Mouse (Mus musculus) thymus, adult 2 months (tissue): ENCODE measurements around the gene Cd164.

Source experiments
- CTCF ChIP-seq: fragments of 200-500 bp; IDR thresholded peaks from 2 replicates; pipeline ENCODE4 v1.5.1; 2012; ENCODE audit warnings: mild to moderate bottlenecking, control low read depth, low read length, moderate library complexity, borderline replicate concordance; ENCODE audit not compliant: control insufficient read depth, poor library complexity, insufficient read depth; ENCODE audit errors: extremely low read depth
- POLR2A ChIP-seq: fragments of 200-500 bp; IDR thresholded peaks from 2 replicates; pipeline ENCODE4 v1.6.1; 2012; ENCODE audit warnings: mild to moderate bottlenecking, low read length, control low read depth, moderate library complexity; ENCODE audit not compliant: control insufficient read depth, poor library complexity, insufficient read depth; ENCODE audit errors: extremely low read depth

- TF ChIP-seq CTCF (no peak), POLR2A (no peak)
These were observed 57.2 kb downstream of the Cd164 start for GRCm38 (mm10) chr10:41576328-41576833.
